Mouse (Mus musculus) neural tube, embryonic 15.5 days (tissue): Measurements from ENCODE around the gene Polr3k. TPM values are rescaled to one million over a fixed set of nuclear protein-coding genes. Genes with fewer than 3 reads are reported as not detected.

Experiments used
- ATAC-seq: fragments of 200-750 bp; cut with Nextera tagmentation; 2 replicates; pipeline ENCODE4 v1.8.0; 2017; ENCODE audit warnings: mild to moderate bottlenecking, moderate TSS enrichment, moderate library complexity; ENCODE audit not compliant: low FRiP score
- H3K27ac ChIP-seq: fragments of 300-500 bp; sonication (generic); replicated peaks from 2 replicates; pipeline ENCODE4 v1.5.1; 2015; ENCODE audit warnings: mild to moderate bottlenecking, inconsistent platforms
- H3K27me3 ChIP-seq: fragments of 300-500 bp; sonication (generic); replicated peaks from 2 replicates; pipeline ENCODE4 v1.6.1; 2015; ENCODE audit warnings: inconsistent platforms
- H3K36me3 ChIP-seq: fragments of 300-500 bp; sonication (generic); 2 replicates; pipeline ENCODE4 v1.6.1; 2015; ENCODE audit warnings: inconsistent platforms
- H3K4me1 ChIP-seq: fragments of 300-500 bp; sonication (generic); 2 replicates; pipeline ENCODE4 v1.6.1; 2015; ENCODE audit warnings: inconsistent platforms
- H3K4me2 ChIP-seq: fragments of 300-500 bp; sonication (generic); 2 replicates; pipeline ENCODE4 v1.6.1; 2015; ENCODE audit warnings: inconsistent platforms, mild to moderate bottlenecking, moderate library complexity
- H3K4me3 ChIP-seq: fragments of 300-500 bp; sonication (generic); replicated peaks from 2 replicates; pipeline ENCODE4 v1.5.1; 2015; ENCODE audit warnings: mild to moderate bottlenecking, inconsistent platforms
- H3K9ac ChIP-seq: fragments of 300-500 bp; sonication (generic); replicated peaks from 2 replicates; pipeline ENCODE4 v1.6.1; 2015; ENCODE audit warnings: mild to moderate bottlenecking, inconsistent platforms
- H3K9me3 ChIP-seq: fragments of 300-500 bp; sonication (generic); replicated peaks from 2 replicates; pipeline ENCODE4 v1.6.1; 2016; ENCODE audit warnings: inconsistent platforms
- WGBS: fragments of 180-500 bp; shearing (Covaris S2); methylation state at CpG from one replicate; pipeline ENCODE4 v1.1.7; 2015; ENCODE audit warnings: mixed read lengths; 5-methylcytosine and 5-hydroxymethylcytosine counted together
- polyA plus RNA-seq: library from polyadenylated mRNA; unstranded; fragments of >200 nt; fragmentation: Nextera tagmentation; extraction: Ambion mirVana; gene quantifications from 2 replicates; pipeline ENCODE4 v1.2.1, GENCODE M21; 2015

Gene Polr3k
- polyA plus RNA-seq, 1 experiment from 2014 or later: 76.2 TPM

GRCm38 (mm10) chr2:181883022-181883749 is 19.0 kb downstream of the Polr3k start:
- Histone ChIP-seq H3K27ac (no peak overlapping the region), H3K4me2 (no peak overlapping the region), H3K9ac (no peak overlapping the region), H3K9me3 (no peaks in the 10 kb centered on the region), H3K27me3 (no peaks in the 10 kb centered on the region), H3K4me1 (no peaks in the 10 kb centered on the region), H3K36me3 (peaks cover 3% of the 10 kb centered on the region; the same call in 1 of the 2 replicates), H3K4me3 (no peak overlapping the region)
- ATAC-seq: no peak
- 87% methylated on average over 3 of the region's 3 CpGs for WGBS

GRCm38 (mm10) chr2:181917861-181918260 is 53.7 kb downstream of the Polr3k start:
- H3K36me3 ChIP-seq: no peaks in the 10 kb centered on the region
- H3K9me3 ChIP-seq: no peaks in the 10 kb centered on the region
- H3K9ac ChIP-seq: no peak overlapping the region
- H3K27me3 ChIP-seq: no peaks in the 10 kb centered on the region
- no peaks in the 10 kb centered on the region for H3K4me1 ChIP-seq
- no peak overlapping the region for H3K4me2 ChIP-seq
- H3K4me3 ChIP-seq: no peak overlapping the region
- no peak overlapping the region for H3K27ac ChIP-seq
- ATAC-seq: no peak
- 50% methylated on average over 3 of the region's 3 CpGs for WGBS

GRCm38 (mm10) chr2:181918501-181918900 is 54.4 kb downstream of the Polr3k start:
- Histone ChIP-seq H3K9me3 (no peaks in the 10 kb centered on the region), H3K9ac (no peak overlapping the region), H3K36me3 (no peaks in the 10 kb centered on the region), H3K4me3 (no peak overlapping the region), H3K27me3 (no peaks in the 10 kb centered on the region), H3K4me1 (no peaks in the 10 kb centered on the region), H3K27ac (no peak overlapping the region), H3K4me2 (no peak overlapping the region)
- WGBS: 50% methylated on average over 3 of the region's 3 CpGs
- ATAC-seq: peak; percentile 85

Other genes starting within 250 kb of the Polr3k start
- gene Gm29797, start 207.3 kb upstream of the Polr3k start, polyA plus RNA-seq: 0.20 and 1.3 TPM in 2 replicates
- gene Sox18, start 192.7 kb upstream of the Polr3k start, polyA plus RNA-seq: 21.0 and 21.6 TPM in 2 replicates
- gene Tcea2, start 184.0 kb upstream of the Polr3k start, polyA plus RNA-seq: 43.2 and 44.9 TPM in 2 replicates
- 66.4 and 68.1 TPM in 2 replicates for gene Rgs19, start 170.4 kb upstream of the Polr3k start, polyA plus RNA-seq
- not detected in 2 replicates for gene Lkaaear1, start 165.9 kb upstream of the Polr3k start, polyA plus RNA-seq
- 72.5 and 87.0 TPM in 2 replicates for gene Oprl1, start 149.3 kb upstream of the Polr3k start, polyA plus RNA-seq
- 11.3 and 15.1 TPM in 2 replicates for gene Myt1, start 101.0 kb upstream of the Polr3k start, polyA plus RNA-seq
- gene Pcmtd2, start 26.5 kb upstream of the Polr3k start, polyA plus RNA-seq: 26.6 and 30.2 TPM in 2 replicates
- not detected in 2 replicates for gene Gm14496, start 126.8 kb downstream of the Polr3k start, polyA plus RNA-seq